Mouse (Mus musculus): ENCODE results near the gene Clba1. TPM values are rescaled to one million over a fixed set of nuclear protein-coding genes. Genes with fewer than 3 reads are reported as not detected.

Clba1 gene
- polyA plus RNA-seq, 1 experiment: 1.7 TPM

- Histone ChIP-seq H3K27ac (replicated peaks; ENCODE audit: low read depth, low read length) (no peak overlapping the region), H3K4me3 (ENCODE audit: insufficient read depth, low read depth, low read length) (no peak overlapping the region)
These were observed 35.1 kb downstream of the Clba1 start for GRCm38 (mm10) chr12:112843803-112844202.

GRCm38 (mm10) chr12:112847880-112848279, 39.1 kb downstream of the Clba1 start:
- Histone ChIP-seq H3K4me1 (ENCODE audit: control insufficient read depth, insufficient read depth, insufficient read length, low read length) (no peaks in the 10 kb centered on the region), H3K27ac (replicated peaks; ENCODE audit: low read depth, low read length) (no peak overlapping the region), H3K4me3 (ENCODE audit: insufficient read depth, low read depth, low read length) (no peak overlapping the region)

More at GRCm38 (mm10) chr12:112843803-112844202, 35.1 kb downstream of the Clba1 start:
- no peaks in the 10 kb centered on the region for H3K4me1 ChIP-seq (ENCODE audit: control insufficient read depth, insufficient read depth, insufficient read length, low read length)

GRCm38 (mm10) chr12:112849235-112850022, 40.7 kb downstream of the Clba1 start:
- Histone ChIP-seq H3K27ac (replicated peaks; ENCODE audit: low read depth, low read length) (no peak overlapping the region), H3K4me3 (ENCODE audit: insufficient read depth, low read depth, low read length) (no peak overlapping the region), H3K4me1 (ENCODE audit: control insufficient read depth, insufficient read depth, insufficient read length, low read length) (no peaks in the 10 kb centered on the region)

GRCm38 (mm10) chr12:112850344-112850743, 41.6 kb downstream of the Clba1 start:
- no peak overlapping the region for H3K27ac ChIP-seq (replicated peaks; ENCODE audit: low read depth, low read length)
- no peak overlapping the region for H3K4me3 ChIP-seq (ENCODE audit: insufficient read depth, low read depth, low read length)
- no peaks in the 10 kb centered on the region for H3K4me1 ChIP-seq (ENCODE audit: control insufficient read depth, insufficient read depth, insufficient read length, low read length)

- Histone ChIP-seq H3K4me1 (ENCODE audit: control insufficient read depth, insufficient read depth, insufficient read length, low read length) (no peaks in the 10 kb centered on the region), H3K4me3 (ENCODE audit: insufficient read depth, low read depth, low read length) (no peak overlapping the region), H3K27ac (replicated peaks; ENCODE audit: low read depth, low read length) (no peak overlapping the region)
These were observed 42.4 kb downstream of the Clba1 start for GRCm38 (mm10) chr12:112851116-112851515.

- H3K4me3 ChIP-seq (ENCODE audit: insufficient read depth, low read depth, low read length): no peak overlapping the region
- H3K4me1 ChIP-seq (ENCODE audit: control insufficient read depth, insufficient read depth, insufficient read length, low read length): no peaks in the 10 kb centered on the region
- H3K27ac ChIP-seq (replicated peaks; ENCODE audit: low read depth, low read length): no peak overlapping the region
These were observed 44.5 kb downstream of the Clba1 start for GRCm38 (mm10) chr12:112853050-112853729.

- no peak overlapping the region for H3K27ac ChIP-seq (replicated peaks; ENCODE audit: low read depth, low read length)
- no peak overlapping the region for H3K4me3 ChIP-seq (ENCODE audit: insufficient read depth, low read depth, low read length)
- no peaks in the 10 kb centered on the region for H3K4me1 ChIP-seq (ENCODE audit: control insufficient read depth, insufficient read depth, insufficient read length, low read length)
These were observed 46.0 kb downstream of the Clba1 start for GRCm38 (mm10) chr12:112854610-112855333.

GRCm38 (mm10) chr12:112856338-112856737, 47.6 kb downstream of the Clba1 start:
- no peaks in the 10 kb centered on the region for H3K4me1 ChIP-seq (ENCODE audit: control insufficient read depth, insufficient read depth, insufficient read length, low read length)
- no peak overlapping the region for H3K4me3 ChIP-seq (ENCODE audit: insufficient read depth, low read depth, low read length)
- H3K27ac ChIP-seq (replicated peaks; ENCODE audit: low read depth, low read length): no peak overlapping the region

GRCm38 (mm10) chr12:112857021-112857925, 48.5 kb downstream of the Clba1 start:
- no peaks in the 10 kb centered on the region for H3K4me1 ChIP-seq (ENCODE audit: control insufficient read depth, insufficient read depth, insufficient read length, low read length)
- H3K27ac ChIP-seq (replicated peaks; ENCODE audit: low read depth, low read length): no peak overlapping the region
- H3K4me3 ChIP-seq (ENCODE audit: insufficient read depth, low read depth, low read length): no peak overlapping the region

- no peak overlapping the region for H3K27ac ChIP-seq (replicated peaks; ENCODE audit: low read depth, low read length)
These were observed 50.0 kb downstream of the Clba1 start for GRCm38 (mm10) chr12:112858581-112859336.

GRCm38 (mm10) chr12:112859930-112860329, 51.2 kb downstream of the Clba1 start:
- Histone ChIP-seq H3K4me3 (ENCODE audit: insufficient read depth, low read depth, low read length) (0 out of 2 replicates have a peak overlapping the region, but pooled peaks have one; percentile 29), H3K27ac (replicated peaks; ENCODE audit: low read depth, low read length) (0 out of 2 replicates have a peak overlapping the region, but pooled peaks have one; percentile 8), H3K4me1 (ENCODE audit: control insufficient read depth, insufficient read depth, insufficient read length, low read length) (no peaks in the 10 kb centered on the region)

More at GRCm38 (mm10) chr12:112858581-112859336, 50.0 kb downstream of the Clba1 start:
- Histone ChIP-seq H3K4me1 (ENCODE audit: control insufficient read depth, insufficient read depth, insufficient read length, low read length) (no peaks in the 10 kb centered on the region), H3K4me3 (ENCODE audit: insufficient read depth, low read depth, low read length) (no peak overlapping the region)

GRCm38 (mm10) chr12:112860765-112861164, 52.0 kb downstream of the Clba1 start:
- Histone ChIP-seq H3K4me3 (ENCODE audit: insufficient read depth, low read depth, low read length) (peak overlapping the region; percentile 29; the same call in 1 of the 2 replicates), H3K27ac (replicated peaks; ENCODE audit: low read depth, low read length) (no peak overlapping the region), H3K4me1 (ENCODE audit: control insufficient read depth, insufficient read depth, insufficient read length, low read length) (no peaks in the 10 kb centered on the region)

- H3K4me1 ChIP-seq (ENCODE audit: control insufficient read depth, insufficient read depth, insufficient read length, low read length): no peaks in the 10 kb centered on the region
- H3K4me3 ChIP-seq (ENCODE audit: insufficient read depth, low read depth, low read length): no peak overlapping the region
- H3K27ac ChIP-seq (replicated peaks; ENCODE audit: low read depth, low read length): no peak overlapping the region
These were observed 53.2 kb downstream of the Clba1 start for GRCm38 (mm10) chr12:112861911-112862321.

- 0 out of 2 replicates have a peak overlapping the region, but pooled peaks have one; percentile 19 for H3K27ac ChIP-seq (replicated peaks; ENCODE audit: low read depth, low read length)
- H3K4me1 ChIP-seq (ENCODE audit: control insufficient read depth, insufficient read depth, insufficient read length, low read length): peaks cover 2% of the 10 kb centered on the region; the same call in 1 of the 2 replicates
- H3K4me3 ChIP-seq (ENCODE audit: insufficient read depth, low read depth, low read length): no peak overlapping the region
These were observed 56.1 kb downstream of the Clba1 start for GRCm38 (mm10) chr12:112864804-112865203.
